Comparison of ENCODE assay signal across 8 mouse cellular contexts in the genomic region with DNA sequence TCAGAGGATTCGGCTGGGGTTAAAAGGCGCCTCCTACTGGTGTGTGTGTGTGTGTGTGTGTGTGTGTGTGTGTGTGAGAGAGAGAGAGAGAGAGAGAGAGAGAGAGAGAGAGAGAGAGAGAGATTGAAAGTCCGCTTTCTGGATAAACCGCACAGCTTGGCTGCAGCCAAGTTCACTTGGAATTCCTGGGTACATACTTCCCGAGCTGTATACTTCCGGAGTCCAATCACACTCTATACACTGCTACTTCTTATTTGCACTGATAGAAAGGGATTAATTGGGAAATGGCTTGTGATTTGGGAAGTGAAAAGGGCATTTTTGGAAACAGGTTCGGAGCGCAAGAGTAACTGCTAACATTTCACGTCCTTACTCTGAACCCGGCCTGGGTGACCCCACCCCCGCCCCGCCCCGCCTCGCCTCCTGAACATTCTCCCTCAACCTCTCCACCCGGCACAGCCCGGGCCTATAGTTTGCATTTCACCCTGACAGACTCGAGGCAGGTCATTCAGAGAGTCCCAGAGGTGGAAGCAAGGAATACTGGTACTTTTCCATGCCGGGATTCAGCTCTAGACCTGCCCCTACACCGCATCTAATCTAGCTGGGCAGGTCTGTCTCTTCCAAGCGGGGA. TPM values are rescaled to one million over a fixed set of nuclear protein-coding genes. Genes with fewer than 3 reads are reported as not detected.
DNase-seq lines count a peak whose midpoint lies in the region; ATAC-seq and TF ChIP-seq lines count a peak whose summit lies in the region.

No protein-coding gene starts in this region.

- DNase-seq in thymus, adult 2 months: no peak
- no peak for DNase-seq in thymus, adult 18-20 months
- DNase-seq in hindbrain, embryonic 10.5 days (ENCODE audit: low spot score): no peak
- no peak for DNase-seq in liver, embryonic 11.5 days (ENCODE audit: low spot score)
- DNase-seq in yolk sac, embryonic 10.5 days (ENCODE audit: low spot score): peak; percentile 72
- no peak for DNase-seq in adrenal gland, postnatal 25 days
- DNase-seq in frontal cortex, postnatal 14 days (ENCODE audit: low spot score in 2 of 2): no peak

- WGBS in thymus, adult 2 months: 47% methylated on average over 20 of the region's 20 CpGs
- WGBS in hindbrain, embryonic 10.5 days: 5% methylated on average over 20 of the region's 20 CpGs
- 10% methylated on average over 20 of the region's 20 CpGs for WGBS in liver, embryonic 11.5 days

- H3K9ac ChIP-seq in liver, embryonic 11.5 days (ENCODE audit: low read depth, low read length): no peak overlapping the region

- H3K4me1 ChIP-seq in thymus, adult 2 months (replicated peaks; ENCODE audit: control insufficient read depth, insufficient read depth, low read length): peaks cover 15% of the 10 kb centered on the region
- H3K4me1 ChIP-seq in hindbrain, embryonic 10.5 days (replicated peaks): peaks cover 55% of the 10 kb centered on the region
- peaks cover 7% of the 10 kb centered on the region for H3K4me1 ChIP-seq in liver, embryonic 11.5 days (replicated peaks; ENCODE audit: control insufficient read depth, insufficient read depth, low read length)

- no peaks in the 10 kb centered on the region for H3K36me3 ChIP-seq in thymus, adult 2 months (ENCODE audit: control insufficient read depth, insufficient read depth, low read length)
- no peaks in the 10 kb centered on the region for H3K36me3 ChIP-seq in hindbrain, embryonic 10.5 days
- H3K36me3 ChIP-seq in liver, embryonic 11.5 days (ENCODE audit: control insufficient read depth, insufficient read depth, low read length): no peaks in the 10 kb centered on the region

- H3K27ac ChIP-seq in thymus, adult 2 months (ENCODE audit: control insufficient read depth, insufficient read depth, low read length): no peak overlapping the region
- peak overlapping the region; percentile 84 for H3K27ac ChIP-seq in hindbrain, embryonic 10.5 days
- H3K27ac ChIP-seq in liver, embryonic 11.5 days (ENCODE audit: low read depth, low read length): no peak overlapping the region

- TF ChIP-seq CTCF in thymus, adult 2 months (IDR thresholded peaks at IDR 0.05; ENCODE audit: borderline replicate concordance, control insufficient read depth, extremely low read depth, insufficient read depth, low read length, poor library complexity): no peak

- no peak for ATAC-seq in liver, embryonic 11.5 days (replicated peaks; ENCODE audit: low FRiP score)
- no peak for ATAC-seq in megakaryocyte progenitor cell, adult 5-6 weeks (replicated peaks; ENCODE audit: poor library complexity)

- peak overlapping the region; percentile 58; the same call in 1 of the 2 replicates for H3K4me3 ChIP-seq in thymus, adult 2 months (ENCODE audit: control insufficient read depth, insufficient read depth, low read length)
- H3K4me3 ChIP-seq in hindbrain, embryonic 10.5 days: peak overlapping the region; percentile 78
- peak overlapping the region; percentile 64 for H3K4me3 ChIP-seq in liver, embryonic 11.5 days (ENCODE audit: low read depth, low read length)

- H3K4me2 ChIP-seq in liver, embryonic 11.5 days: peak overlapping the region; percentile 90

- H3K9me3 ChIP-seq in hindbrain, embryonic 10.5 days: no peaks in the 10 kb centered on the region
- H3K9me3 ChIP-seq in liver, embryonic 11.5 days (ENCODE audit: control insufficient read depth, low read length): no peaks in the 10 kb centered on the region

- H3K27me3 ChIP-seq in thymus, adult 2 months (ENCODE audit: control insufficient read depth, insufficient read depth, low read length): no peaks in the 10 kb centered on the region; the same call in 1 of the 2 replicates
- H3K27me3 ChIP-seq in hindbrain, embryonic 10.5 days (ENCODE audit: insufficient read depth, poor library complexity, severe bottlenecking): peaks cover 78% of the 10 kb centered on the region
- peaks cover 25% of the 10 kb centered on the region for H3K27me3 ChIP-seq in liver, embryonic 11.5 days (replicated peaks; ENCODE audit: control insufficient read depth, insufficient read depth, low read length)

- no peak for TF ChIP-seq POLR2A in thymus, adult 2 months (IDR thresholded peaks at IDR 0.05; ENCODE audit: control insufficient read depth, extremely low read depth, insufficient read depth, low read length, poor library complexity)

RNA-seq across cellular contexts. Expression of a gene that starts 0.9 kb away (rescaled TPM):
- polyA plus RNA-seq in thymus, adult 2 months (2012; rRNA removed): 8.0 and 9.6 TPM in 2 replicates
- polyA plus RNA-seq in hindbrain, embryonic 10.5 days (2016; fragmentation: Nextera tagmentation; extraction: Ambion mirVana): 9.2 and 12.1 TPM in 2 replicates
- polyA plus RNA-seq in liver, embryonic 11.5 days (2014; fragmentation: Nextera tagmentation; extraction: Ambion mirVana): 16.7 and 17.7 TPM in 2 replicates
- 1.8 and 5.2 TPM in 2 replicates for total RNA-seq in adrenal gland, postnatal 25 days (2021)
- total RNA-seq in megakaryocyte progenitor cell, adult 5-6 weeks (2015): 0.47 TPM in 1 of 2 replicates, not detected in the other
- 0.41 and 0.87 TPM in 2 replicates for total RNA-seq in megakaryocyte progenitor cell, adult 5-6 weeks (2017)
